Comparison of ENCODE assay signal across 16 mouse cellular contexts in the genomic region with DNA sequence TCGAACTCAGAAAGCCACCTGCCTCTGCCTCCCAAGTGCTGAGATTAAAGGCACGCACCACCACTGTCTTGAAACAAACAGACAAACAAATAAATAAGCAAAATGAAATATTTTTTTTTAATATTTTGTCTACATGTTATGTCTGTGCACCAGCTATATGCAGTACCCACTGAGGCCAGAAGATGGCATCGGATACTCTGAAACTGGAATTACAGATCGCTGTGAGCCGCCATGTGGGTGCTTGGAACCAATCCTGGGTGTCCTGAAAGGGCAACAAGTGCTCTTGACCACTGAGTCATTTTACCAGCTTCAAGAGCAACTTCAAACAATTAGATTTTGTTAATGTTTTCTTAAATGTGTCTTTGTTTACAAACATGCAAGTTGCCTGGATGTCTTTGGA. TPM values are rescaled to one million over a fixed set of nuclear protein-coding genes. Genes with fewer than 3 reads are reported as not detected.
A peak's percentile ranks its signal among the peaks of the same experiment; 100 is the strongest.
DNase-seq lines count a peak whose midpoint lies in the region; ATAC-seq and TF ChIP-seq lines count a peak whose summit lies in the region.
"Had no signal": no experiment of that assay in that cellular context is flagged by ENCODE, and none has a peak within 500 bp of the region (broad histone marks: within the 10 kb centered on the region; RNA-seq: fewer than 3 reads in every experiment).

No protein-coding gene starts in this region.

- TF ChIP-seq POLR2A in heart, adult 2 months (IDR thresholded peaks at IDR 0.05; ENCODE audit: insufficient read depth, low read depth, low read length), result no peak
- TF ChIP-seq POLR2A in CH12.LX (IDR thresholded peaks at IDR 0.05; ENCODE audit: low read depth, low read length), result no peak

- TF ChIP-seq RAD21 in CH12.LX (IDR thresholded peaks at IDR 0.05; ENCODE audit: low read depth, low read length), result peak; percentile 26

- in situ Hi-C loops in CH12.LX (cut with MboI; ENCODE audit: low pct_ligation_motif_present, low pct_unique_long_range_greater_than_20kb, low sequenced_read_pairs), result no loop called here

- H3K4me2 ChIP-seq in lung, postnatal 0 days (replicated peaks; ENCODE audit: low read depth, low read length), result no peak overlapping the region
- no peak overlapping the region for H3K4me2 ChIP-seq in CH12.LX (ENCODE audit: insufficient read depth, low read depth, poor library complexity, severe bottlenecking)
- H3K4me2 ChIP-seq in intestine, postnatal 0 days (replicated peaks; ENCODE audit: low read depth), result no peak overlapping the region
- H3K4me2 ChIP-seq: limb, embryonic 12.5 days; midbrain, embryonic 12.5 days had no signal

- no peak overlapping the region for H3K4me3 ChIP-seq in heart, adult 2 months
- H3K4me3 ChIP-seq in lung, postnatal 0 days (ENCODE audit: low read depth, low read length), result no peak overlapping the region
- H3K4me3 ChIP-seq in CH12.LX (replicated peaks in 1 of 3; ENCODE audit: low read depth in 2 of 3, low read length in 2 of 3, poor library complexity in 1 of 3), result no peak overlapping the region
- no peak overlapping the region for H3K4me3 ChIP-seq in intestine, postnatal 0 days (ENCODE audit: low read depth, low read length)
- no peak overlapping the region for H3K4me3 ChIP-seq in limb, embryonic 10.5 days
- H3K4me3 ChIP-seq: limb, embryonic 12.5 days; midbrain, embryonic 12.5 days had no signal

- no peaks in the 10 kb centered on the region for H3K4me1 ChIP-seq in heart, adult 2 months (ENCODE audit: control insufficient read depth, insufficient read depth, low read length)
- H3K4me1 ChIP-seq in lung, postnatal 0 days (ENCODE audit: insufficient read depth, low read depth, low read length), result no peaks in the 10 kb centered on the region
- H3K4me1 ChIP-seq in CH12.LX (ENCODE audit: control insufficient read depth in 1 of 2, insufficient read depth in 2 of 2), result no peaks in the 10 kb centered on the region
- no peaks in the 10 kb centered on the region for H3K4me1 ChIP-seq in intestine, postnatal 0 days (replicated peaks; ENCODE audit: control insufficient read depth, insufficient read depth, low read length)
- 0 out of 2 replicates have a peak, but pooled peaks cover 3% of the 10 kb centered on the region for H3K4me1 ChIP-seq in limb, embryonic 10.5 days
- H3K4me1 ChIP-seq: limb, embryonic 12.5 days had no signal

- H3K9ac ChIP-seq in heart, adult 2 months (ENCODE audit: low read depth, low read length), result no peak overlapping the region
- no peak overlapping the region for H3K9ac ChIP-seq in lung, postnatal 0 days (replicated peaks; ENCODE audit: low read depth)
- no peak overlapping the region for H3K9ac ChIP-seq in CH12.LX (ENCODE audit: insufficient read depth, low read depth)
- H3K9ac ChIP-seq in intestine, postnatal 0 days (ENCODE audit: low read depth, low read length), result no peak overlapping the region
- H3K9ac ChIP-seq: limb, embryonic 12.5 days; midbrain, embryonic 12.5 days had no signal

- dilution Hi-C loops in CH12.LX (cut with MboI; ENCODE audit: extremely low pct_ligation_motif_present, extremely low pct_unique_long_range_greater_than_20kb, low sequenced_read_pairs), result no loop called here

- no peaks in the 10 kb centered on the region for H3K36me3 ChIP-seq in heart, adult 2 months (ENCODE audit: control insufficient read depth, insufficient read depth, low read length)
- no peaks in the 10 kb centered on the region for H3K36me3 ChIP-seq in lung, postnatal 0 days (ENCODE audit: insufficient read depth, low read length)
- H3K36me3 ChIP-seq in CH12.LX (replicated peaks in 1 of 2; ENCODE audit: control insufficient read depth in 1 of 2, insufficient read depth in 1 of 2, low read length in 1 of 2), result no peaks in the 10 kb centered on the region
- no peaks in the 10 kb centered on the region for H3K36me3 ChIP-seq in intestine, postnatal 0 days (ENCODE audit: control insufficient read depth, insufficient read depth)
- H3K36me3 ChIP-seq in limb, embryonic 10.5 days, result no peaks in the 10 kb centered on the region
- H3K36me3 ChIP-seq: limb, embryonic 12.5 days; midbrain, embryonic 12.5 days had no signal

- WGBS in heart, adult 2 months, result 95% methylated on average over 5 of the region's 5 CpGs
- WGBS in lung, postnatal 0 days, result 91% methylated on average over 5 of the region's 5 CpGs
- WGBS in intestine, postnatal 0 days, result 97% methylated on average over 5 of the region's 5 CpGs
- 92% methylated on average over 5 of the region's 5 CpGs for WGBS in limb, embryonic 10.5 days

- no peaks in the 10 kb centered on the region for H3K9me3 ChIP-seq in lung, postnatal 0 days (ENCODE audit: low read length)
- H3K9me3 ChIP-seq in CH12.LX (replicated peaks; ENCODE audit: low read length), result peaks cover 6% of the 10 kb centered on the region
- H3K9me3 ChIP-seq in intestine, postnatal 0 days (ENCODE audit: control insufficient read depth), result no peaks in the 10 kb centered on the region
- no peaks in the 10 kb centered on the region; the same call in 1 of the 2 replicates for H3K9me3 ChIP-seq in limb, embryonic 10.5 days (replicated peaks)

- intact Hi-C loops in heart, adult 2 months (cut with DNase I), result no loop called here

- no peaks in the 10 kb centered on the region for H3K79me2 ChIP-seq in heart, adult 2 months (replicated peaks; ENCODE audit: control insufficient read depth, insufficient read depth, low read length)
- no peaks in the 10 kb centered on the region for H3K79me2 ChIP-seq in CH12.LX (replicated peaks; ENCODE audit: control insufficient read depth, extremely low read depth, insufficient read depth, poor library complexity, severe bottlenecking)

- TF ChIP-seq EP300 in heart, adult 2 months (IDR thresholded peaks at IDR 0.05; ENCODE audit: insufficient read depth, low read depth, low read length), result no peak
- TF ChIP-seq EP300 in lung, postnatal 0 days (IDR thresholded peaks at IDR 0.05), result no peak
- no peak for TF ChIP-seq EP300 in CH12.LX (IDR thresholded peaks at IDR 0.05; ENCODE audit: low read length)

- no peak for ATAC-seq in lung, postnatal 0 days
- ATAC-seq in intestine, postnatal 0 days, result no peak
- ATAC-seq: inflammation-experienced regulatory T-cells, adult 6 months had no signal

- TF ChIP-seq CTCF in heart, adult 2 months (IDR thresholded peaks at IDR 0.05), result peak; percentile 56
- peak; percentile 41 for TF ChIP-seq CTCF in lung, postnatal 0 days (IDR thresholded peaks at IDR 0.05)
- TF ChIP-seq CTCF in CH12.LX (conservative IDR thresholded peaks at IDR 0.05 in 1 of 2, IDR thresholded peaks at IDR 0.05 in 1 of 2; ENCODE audit: low read depth in 2 of 2, low read length in 2 of 2), result peak; percentile 19 to 35; a peak in 3 of 4 replicates
- TF ChIP-seq CTCF in intestine, postnatal 0 days (IDR thresholded peaks at IDR 0.05; ENCODE audit: low read depth), result peak; percentile 52; the same call in 1 of the 2 replicates

- no peak overlapping the region for H3K27ac ChIP-seq in heart, adult 2 months
- no peak overlapping the region for H3K27ac ChIP-seq in lung, postnatal 0 days (ENCODE audit: low read length)
- no peak overlapping the region for H3K27ac ChIP-seq in CH12.LX (ENCODE audit: insufficient read depth, low read depth)
- H3K27ac ChIP-seq in intestine, postnatal 0 days (ENCODE audit: low read depth, low read length), result no peak overlapping the region
- H3K27ac ChIP-seq in limb, embryonic 10.5 days, result no peak overlapping the region
- H3K27ac ChIP-seq: limb, embryonic 12.5 days; midbrain, embryonic 12.5 days had no signal

- H3K27me3 ChIP-seq in heart, adult 2 months (ENCODE audit: control insufficient read depth, insufficient read depth, low read length), result no peaks in the 10 kb centered on the region
- H3K27me3 ChIP-seq in lung, postnatal 0 days (replicated peaks; ENCODE audit: insufficient read depth, low read length), result no peaks in the 10 kb centered on the region
- no peaks in the 10 kb centered on the region for H3K27me3 ChIP-seq in CH12.LX (replicated peaks)
- H3K27me3 ChIP-seq in intestine, postnatal 0 days (replicated peaks; ENCODE audit: control insufficient read depth, insufficient read depth, low read length), result no peaks in the 10 kb centered on the region
- H3K27me3 ChIP-seq in limb, embryonic 10.5 days (ENCODE audit: low read depth, poor library complexity, severe bottlenecking), result no peaks in the 10 kb centered on the region
- H3K27me3 ChIP-seq: limb, embryonic 12.5 days had no signal

- DNase-seq in heart, adult 2 months, result no peak
- no peak for DNase-seq in heart, adult 18-20 months
- no peak for DNase-seq in lung, postnatal 0 days (ENCODE audit: low spot score)
- no peak for DNase-seq in lung, postnatal 14 days
- DNase-seq in CH12.LX (ENCODE audit: extremely low read depth), result no peak
- DNase-seq in layer of hippocampus, postnatal 14 days (ENCODE audit: low spot score in 2 of 2), result no peak
- DNase-seq in limb, embryonic 10.5 days (ENCODE audit: low spot score), result no peak
- DNase-seq: adrenal gland, postnatal 10 days; cerebellum, adult 9-11 months; kidney, postnatal 10 days; layer of hippocampus, postnatal 36 days; right cerebral cortex, postnatal 4 days had no signal

TF ChIP-seq in CH12.LX, 34 proteins besides CTCF, POLR2A, EP300 and RAD21:
- TF ChIP-seq ZMIZ1 (IDR thresholded peaks at IDR 0.05; ENCODE audit: low read depth, low read length) (no peak), KAT2A (IDR thresholded peaks at IDR 0.05; ENCODE audit: insufficient replicate concordance, low read length) (no peak), HCFC1 (IDR thresholded peaks at IDR 0.05; ENCODE audit: low read depth, low read length) (no peak), MAX (IDR thresholded peaks at IDR 0.05; ENCODE audit: low read length) (no peak), GABPA (IDR thresholded peaks at IDR 0.05; ENCODE audit: insufficient replicate concordance, low read depth, low read length) (no peak)

RNA-seq across cellular contexts. Expression of a gene that starts 11.5 kb away (rescaled TPM):
- total RNA-seq in heart, adult 2 months (2021), result 10 to 100 TPM; 22.0 to 22.1 TPM
- 18.5 and 20.6 TPM in 2 replicates for polyA plus RNA-seq in heart, adult 2 months (2012; rRNA removed)
- total RNA-seq in heart, adult 18-20 months (2021), result 10 to 100 TPM; 18.0 to 20.7 TPM
- 3.9 and 4.9 TPM in 2 replicates for polyA plus RNA-seq in lung, postnatal 0 days (2015; fragmentation: Nextera tagmentation; extraction: Ambion mirVana)
- total RNA-seq in CH12.LX (2012; rRNA removed) (3.2 and 4.2 TPM in 2 replicates), CH12.LX (2014; rRNA removed) (0.85 and 1.4 TPM in 2 replicates)
- 15.8 and 15.9 TPM in 2 replicates for polyA plus RNA-seq in CH12.LX (2012; ENCODE audit: insufficient read length, low read depth)
- polyA plus RNA-seq in intestine, postnatal 0 days (2015; fragmentation: Nextera tagmentation; extraction: Ambion mirVana), result 5.6 and 5.7 TPM in 2 replicates
- total RNA-seq in layer of hippocampus, postnatal 14 days (2021), result 10 to 100 TPM; 82.5 to 88.9 TPM
- 8.3 and 9.3 TPM in 2 replicates for polyA plus RNA-seq in limb, embryonic 10.5 days (2016; fragmentation: Nextera tagmentation; extraction: Ambion mirVana)
